Mouse (Mus musculus): ENCODE measurements at regions not wholly inside any gene's neighbourhood (a gene's known extent, or its start where the extent isn't known, plus 50 kb on each side); places are given as distances from the start of the nearest gene placed in this dataset.
A peak's percentile ranks its signal among the peaks of the same experiment; 100 is the strongest.

GRCm38 (mm10) chr9:11380531-11380930, 476.0 kb upstream of the Cntn5 start:
- in situ Hi-C loops (cut with MboI; ENCODE audit: low pct_ligation_motif_present, low pct_unique_long_range_greater_than_20kb, low sequenced_read_pairs) (no loop called here), dilution Hi-C loops (cut with MboI; ENCODE audit: extremely low pct_ligation_motif_present, extremely low pct_unique_long_range_greater_than_20kb, low sequenced_read_pairs) (no loop called here)
- DNase-seq (ENCODE audit: extremely low read depth): peak; percentile 66
- TF ChIP-seq POLR2AphosphoS2 (IDR thresholded peaks at IDR 0.05; ENCODE audit: low read depth, low read length): no peak
- TF ChIP-seq MXI1 (IDR thresholded peaks at IDR 0.05; ENCODE audit: low read depth, low read length): no peak
- TF ChIP-seq CHD1 (IDR thresholded peaks at IDR 0.05; ENCODE audit: low read depth, low read length): 0 out of 2 replicates have a peak, but pooled peaks have one; percentile 31
- TF ChIP-seq TCF12 (IDR thresholded peaks at IDR 0.05; ENCODE audit: low read depth, low read length): peak; percentile 16; the same call in 1 of the 2 replicates
- peak; percentile 60; the same call in 1 of the 2 replicates for TF ChIP-seq EP300 (IDR thresholded peaks at IDR 0.05; ENCODE audit: low read length)
- no peak for TF ChIP-seq USF1 (IDR thresholded peaks at IDR 0.05; ENCODE audit: low read depth, low read length)
- TF ChIP-seq IRF4 (IDR thresholded peaks at IDR 0.05; ENCODE audit: low read depth, low read length): 0 out of 2 replicates have a peak, but pooled peaks have one; percentile 27
- Histone ChIP-seq H3K27me3 (replicated peaks) (no peaks in the 10 kb centered on the region), H3K9ac (ENCODE audit: insufficient read depth, low read depth) (no peak overlapping the region), H3K79me2 (replicated peaks; ENCODE audit: control insufficient read depth, extremely low read depth, insufficient read depth, poor library complexity, severe bottlenecking) (no peaks in the 10 kb centered on the region), H3K4me3 (replicated peaks in 1 of 3; ENCODE audit: low read depth in 2 of 3, low read length in 2 of 3, poor library complexity in 1 of 3) (no peak overlapping the region), H3K4me2 (ENCODE audit: insufficient read depth, low read depth, poor library complexity, severe bottlenecking) (no peak overlapping the region), H3K4me1 (ENCODE audit: control insufficient read depth in 1 of 2, insufficient read depth in 2 of 2) (no peaks in the 10 kb centered on the region), H3K36me3 (replicated peaks in 1 of 2; ENCODE audit: control insufficient read depth in 1 of 2, insufficient read depth in 1 of 2, low read length in 1 of 2) (no peaks in the 10 kb centered on the region), H3K9me3 (replicated peaks; ENCODE audit: low read length) (no peaks in the 10 kb centered on the region), H3K27ac (ENCODE audit: insufficient read depth, low read depth) (no peak overlapping the region)

GRCm38 (mm10) chr9:11378046-11378445, 473.5 kb upstream of the Cntn5 start:
- no peaks in the 10 kb centered on the region for H3K9me3 ChIP-seq (replicated peaks; ENCODE audit: low read length)

GRCm38 (mm10) chr9:11377586-11377985, 473.0 kb upstream of the Cntn5 start:
- Histone ChIP-seq H3K9me3 (replicated peaks; ENCODE audit: low read length) (no peaks in the 10 kb centered on the region), H3K4me2 (ENCODE audit: insufficient read depth, low read depth, poor library complexity, severe bottlenecking) (no peak overlapping the region), H3K79me2 (replicated peaks; ENCODE audit: control insufficient read depth, extremely low read depth, insufficient read depth, poor library complexity, severe bottlenecking) (no peaks in the 10 kb centered on the region), H3K4me3 (replicated peaks in 1 of 3; ENCODE audit: low read depth in 2 of 3, low read length in 2 of 3, poor library complexity in 1 of 3) (no peak overlapping the region), H3K4me1 (ENCODE audit: control insufficient read depth in 1 of 2, insufficient read depth in 2 of 2) (no peaks in the 10 kb centered on the region), H3K36me3 (replicated peaks in 1 of 2; ENCODE audit: control insufficient read depth in 1 of 2, insufficient read depth in 1 of 2, low read length in 1 of 2) (no peaks in the 10 kb centered on the region), H3K27ac (ENCODE audit: insufficient read depth, low read depth) (no peak overlapping the region), H3K27me3 (replicated peaks) (no peaks in the 10 kb centered on the region), H3K9ac (ENCODE audit: insufficient read depth, low read depth) (no peak overlapping the region)
- in situ Hi-C loops (cut with MboI; ENCODE audit: low pct_ligation_motif_present, low pct_unique_long_range_greater_than_20kb, low sequenced_read_pairs): no loop called here
- TF ChIP-seq POLR2AphosphoS2 (IDR thresholded peaks at IDR 0.05; ENCODE audit: low read depth, low read length) (no peak), NELFE (IDR thresholded peaks at IDR 0.05; ENCODE audit: low read depth, low read length) (no peak), MAZ (IDR thresholded peaks at IDR 0.05; ENCODE audit: low read depth, low read length) (no peak), USF1 (IDR thresholded peaks at IDR 0.05; ENCODE audit: low read depth, low read length) (no peak), JUN (IDR thresholded peaks at IDR 0.05; ENCODE audit: insufficient read depth, low read depth, low read length) (no peak), EP300 (IDR thresholded peaks at IDR 0.05; ENCODE audit: low read length) (no peak)
- dilution Hi-C loops (cut with MboI; ENCODE audit: extremely low pct_ligation_motif_present, extremely low pct_unique_long_range_greater_than_20kb, low sequenced_read_pairs): no loop called here
- no peak for DNase-seq (ENCODE audit: extremely low read depth)

More at GRCm38 (mm10) chr9:11378046-11378445, 473.5 kb upstream of the Cntn5 start:
- DNase-seq (ENCODE audit: extremely low read depth): no peak
- Histone ChIP-seq H3K4me2 (ENCODE audit: insufficient read depth, low read depth, poor library complexity, severe bottlenecking) (no peak overlapping the region), H3K36me3 (replicated peaks in 1 of 2; ENCODE audit: control insufficient read depth in 1 of 2, insufficient read depth in 1 of 2, low read length in 1 of 2) (no peaks in the 10 kb centered on the region), H3K27me3 (replicated peaks) (no peaks in the 10 kb centered on the region), H3K27ac (ENCODE audit: insufficient read depth, low read depth) (no peak overlapping the region), H3K79me2 (replicated peaks; ENCODE audit: control insufficient read depth, extremely low read depth, insufficient read depth, poor library complexity, severe bottlenecking) (no peaks in the 10 kb centered on the region), H3K4me3 (replicated peaks in 1 of 3; ENCODE audit: low read depth in 2 of 3, low read length in 2 of 3, poor library complexity in 1 of 3) (no peak overlapping the region), H3K4me1 (ENCODE audit: control insufficient read depth in 1 of 2, insufficient read depth in 2 of 2) (no peaks in the 10 kb centered on the region), H3K9ac (ENCODE audit: insufficient read depth, low read depth) (no peak overlapping the region)
- in situ Hi-C loops (cut with MboI; ENCODE audit: low pct_ligation_motif_present, low pct_unique_long_range_greater_than_20kb, low sequenced_read_pairs) (no loop called here), dilution Hi-C loops (cut with MboI; ENCODE audit: extremely low pct_ligation_motif_present, extremely low pct_unique_long_range_greater_than_20kb, low sequenced_read_pairs) (no loop called here)
- no peak for TF ChIP-seq MAX (IDR thresholded peaks at IDR 0.05; ENCODE audit: low read length)
- no peak for TF ChIP-seq MXI1 (IDR thresholded peaks at IDR 0.05; ENCODE audit: low read depth, low read length)
- no peak for TF ChIP-seq MAZ (IDR thresholded peaks at IDR 0.05; ENCODE audit: low read depth, low read length)
- no peak for TF ChIP-seq ZMIZ1 (IDR thresholded peaks at IDR 0.05; ENCODE audit: low read depth, low read length)
- TF ChIP-seq MEF2A (IDR thresholded peaks at IDR 0.05; ENCODE audit: borderline replicate concordance, low read depth, low read length): no peak
- TF ChIP-seq ZNF384 (IDR thresholded peaks at IDR 0.05; ENCODE audit: low read depth, low read length): no peak
- no peak for TF ChIP-seq UBTF (IDR thresholded peaks at IDR 0.05; ENCODE audit: low read depth, low read length)
- no peak for TF ChIP-seq RCOR1 (conservative IDR thresholded peaks at IDR 0.05; ENCODE audit: low read depth, low read length)
- TF ChIP-seq ETS1 (conservative IDR thresholded peaks at IDR 0.05; ENCODE audit: low read depth, low read length): no peak
- no peak for TF ChIP-seq HCFC1 (IDR thresholded peaks at IDR 0.05; ENCODE audit: low read depth, low read length)
- no peak for TF ChIP-seq GABPA (IDR thresholded peaks at IDR 0.05; ENCODE audit: insufficient replicate concordance, low read depth, low read length)
- TF ChIP-seq NELFE (IDR thresholded peaks at IDR 0.05; ENCODE audit: low read depth, low read length): no peak
- no peak for TF ChIP-seq TBP (conservative IDR thresholded peaks at IDR 0.05; ENCODE audit: low read depth, low read length)
- TF ChIP-seq ELF1 (IDR thresholded peaks at IDR 0.05; ENCODE audit: low read depth, low read length): no peak
- TF ChIP-seq USF1 (IDR thresholded peaks at IDR 0.05; ENCODE audit: low read depth, low read length): no peak
- TF ChIP-seq CHD2 (IDR thresholded peaks at IDR 0.05; ENCODE audit: low read length): no peak
- no peak for TF ChIP-seq EP300 (IDR thresholded peaks at IDR 0.05; ENCODE audit: low read length)
- TF ChIP-seq POLR2A (IDR thresholded peaks at IDR 0.05; ENCODE audit: low read depth, low read length): no peak
